Mouse (Mus musculus) lung, adult 2 months (tissue): ENCODE results near the gene Ncmap.

Experiments used
- CTCF ChIP-seq: fragments of 200-500 bp; IDR thresholded peaks from 2 replicates; pipeline ENCODE4 v1.5.1; 2011; ENCODE audit warnings: mild to moderate bottlenecking, low read length, control low read depth; ENCODE audit not compliant: insufficient read depth
- POLR2A ChIP-seq: fragments of 200-500 bp; IDR thresholded peaks from 2 replicates; pipeline ENCODE4 v1.6.1; 2011; ENCODE audit warnings: low read depth, mild to moderate bottlenecking, control low read depth, low read length, borderline replicate concordance; ENCODE audit errors: extremely low read depth

DNA sequence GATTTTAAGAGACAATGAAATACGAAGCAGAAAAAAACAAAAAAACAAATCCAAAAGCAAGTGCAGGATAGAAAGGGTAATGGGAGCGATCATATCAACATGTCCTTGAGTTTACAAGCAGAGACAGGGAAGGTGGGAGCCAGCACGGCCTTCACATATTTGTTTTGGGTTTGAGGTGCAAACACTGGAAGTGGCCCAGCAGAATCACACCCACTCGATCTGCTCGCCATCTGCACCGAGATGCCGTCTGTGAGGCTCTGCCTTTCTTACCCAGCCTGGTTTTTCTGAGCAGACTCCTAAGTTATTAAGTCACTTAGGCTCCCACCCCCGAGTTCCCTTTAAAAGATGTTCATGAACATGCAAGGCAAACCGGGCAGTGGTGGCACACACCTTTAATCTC, 27.6 kb upstream of the Ncmap start:
- TF ChIP-seq CTCF, result no peak
- TF ChIP-seq POLR2A, result no peak
